Mouse (Mus musculus) megakaryocyte, embryonic 14.5 days (primary cell): Measurements from ENCODE around the gene Nup214. TPM values are rescaled to one million over a fixed set of nuclear protein-coding genes. Genes with fewer than 3 reads are reported as not detected.

Source experiments
- H3K27me3 ChIP-seq: replicated peaks from 2 replicates; pipeline ENCODE3; 2012; ENCODE audit warnings: inconsistent platforms
- H3K36me3 ChIP-seq: replicated peaks from 2 replicates; pipeline ENCODE3; 2012; ENCODE audit warnings: low read length, inconsistent platforms, mixed read lengths
- H3K4me1 ChIP-seq: 2 replicates; pipeline ENCODE4 v1.6.1; 2012; ENCODE audit warnings: inconsistent platforms
- H3K4me3 ChIP-seq: replicated peaks from 2 replicates; pipeline ENCODE3; 2012; ENCODE audit warnings: moderate library complexity, mild to moderate bottlenecking, inconsistent platforms
- H3K9me3 ChIP-seq: 2 replicates; pipeline ENCODE4 v1.6.1; 2012; ENCODE audit warnings: inconsistent platforms
- FLI1 ChIP-seq: IDR thresholded peaks from 2 replicates; pipeline ENCODE4 v1.6.1; 2012; ENCODE audit warnings: low read length, inconsistent platforms, mixed read lengths
- GATA1 ChIP-seq: IDR thresholded peaks from 3 replicates; pipeline ENCODE4 v1.6.1; 2012; ENCODE audit warnings: mixed read lengths, low read length, inconsistent platforms, borderline replicate concordance
- polyA plus RNA-seq: library from polyadenylated mRNA; stranded (reverse); fragments of >175 nt; gene quantifications from 2 replicates; pipeline ENCODE4 v1.2.3, GENCODE M21; 2012; ENCODE audit warnings: low replicate concordance; ENCODE audit not compliant: insufficient read depth

Nup214 gene
- polyA plus RNA-seq, 1 experiment = 14.4 TPM

- Histone ChIP-seq H3K4me3 (peak overlapping the region; percentile 89), H3K9me3 (no peaks in the 10 kb centered on the region), H3K36me3 (peaks cover 68% of the 10 kb centered on the region), H3K27me3 (no peaks in the 10 kb centered on the region), H3K4me1 (peaks cover 79% of the 10 kb centered on the region)
- TF ChIP-seq FLI1 = no peak
- no peak for TF ChIP-seq GATA1
Measured at GRCm38 (mm10) chr2:32078522-32078921, 104.3 kb downstream of the Nup214 start.

GRCm38 (mm10) chr2:32079191-32079725 is 105.0 kb downstream of the Nup214 start:
- Histone ChIP-seq H3K9me3 (no peaks in the 10 kb centered on the region), H3K4me3 (peak overlapping the region; percentile 89), H3K36me3 (peaks cover 61% of the 10 kb centered on the region), H3K4me1 (peaks cover 72% of the 10 kb centered on the region), H3K27me3 (no peaks in the 10 kb centered on the region)
- TF ChIP-seq FLI1 (no peak), GATA1 (no peak)

- Histone ChIP-seq H3K4me3 (peak overlapping the region; percentile 89), H3K27me3 (no peaks in the 10 kb centered on the region), H3K4me1 (peaks cover 71% of the 10 kb centered on the region), H3K36me3 (peaks cover 48% of the 10 kb centered on the region), H3K9me3 (no peaks in the 10 kb centered on the region)
- TF ChIP-seq GATA1 (no peak), FLI1 (no peak)
Measured at GRCm38 (mm10) chr2:32080681-32081080, 106.4 kb downstream of the Nup214 start.

GRCm38 (mm10) chr2:32081296-32081929 is 107.2 kb downstream of the Nup214 start:
- peak overlapping the region; percentile 98 for H3K4me3 ChIP-seq
- no peaks in the 10 kb centered on the region for H3K9me3 ChIP-seq
- peaks cover 46% of the 10 kb centered on the region for H3K36me3 ChIP-seq
- H3K4me1 ChIP-seq = peaks cover 77% of the 10 kb centered on the region
- TF ChIP-seq FLI1 (no peak), GATA1 (no peak)
- no peaks in the 10 kb centered on the region for H3K27me3 ChIP-seq

GRCm38 (mm10) chr2:32082229-32082628 is 108.0 kb downstream of the Nup214 start:
- Histone ChIP-seq H3K4me1 (peaks cover 77% of the 10 kb centered on the region), H3K4me3 (peak overlapping the region; percentile 98), H3K36me3 (peaks cover 38% of the 10 kb centered on the region), H3K9me3 (no peaks in the 10 kb centered on the region), H3K27me3 (no peaks in the 10 kb centered on the region)
- no peak for TF ChIP-seq GATA1
- no peak for TF ChIP-seq FLI1

GRCm38 (mm10) chr2:32083159-32084011 is 109.1 kb downstream of the Nup214 start:
- peaks cover 31% of the 10 kb centered on the region for H3K36me3 ChIP-seq
- peak overlapping the region; percentile 98 for H3K4me3 ChIP-seq
- H3K9me3 ChIP-seq = no peaks in the 10 kb centered on the region
- no peak for TF ChIP-seq FLI1
- peaks cover 10% of the 10 kb centered on the region for H3K27me3 ChIP-seq
- H3K4me1 ChIP-seq = peaks cover 79% of the 10 kb centered on the region

GRCm38 (mm10) chr2:32084111-32084871 is 110.1 kb downstream of the Nup214 start, which contains the start of gene Fam78a:
Gene Fam78a (minus strand): TSS chr2:32084857.
- TF ChIP-seq FLI1 (no peak), GATA1 (no peak)
- H3K27me3 ChIP-seq = peaks cover 15% of the 10 kb centered on the region

GRCm38 (mm10) chr2:32084872-32085199 is 110.6 kb downstream of the Nup214 start:
- peaks cover 18% of the 10 kb centered on the region for H3K36me3 ChIP-seq
- TF ChIP-seq GATA1 (no peak), FLI1 (no peak)
- H3K4me3 ChIP-seq = peak overlapping the region; percentile 98
- H3K4me1 ChIP-seq = peaks cover 75% of the 10 kb centered on the region
- peaks cover 15% of the 10 kb centered on the region for H3K27me3 ChIP-seq
- peaks cover 6% of the 10 kb centered on the region; the same call in 1 of the 2 replicates for H3K9me3 ChIP-seq

More at GRCm38 (mm10) chr2:32084111-32084871, 110.1 kb downstream of the Nup214 start, which contains the start of gene Fam78a:
- Histone ChIP-seq H3K4me3 (peak within 1 kb of the TSS; percentile 98), H3K36me3 (peaks cover 22% of the 10 kb centered on the region), H3K9me3 (0 out of 2 replicates have a peak, but pooled peaks cover under 1% of the 10 kb centered on the region), H3K4me1 (peaks cover 79% of the 10 kb centered on the region)

GRCm38 (mm10) chr2:32085231-32085630 is 111.0 kb downstream of the Nup214 start:
- TF ChIP-seq GATA1 = no peak
- TF ChIP-seq FLI1 = no peak
- peaks cover 15% of the 10 kb centered on the region for H3K27me3 ChIP-seq
- peak overlapping the region; percentile 6 for H3K4me3 ChIP-seq
- peaks cover 73% of the 10 kb centered on the region for H3K4me1 ChIP-seq
- peaks cover 10% of the 10 kb centered on the region; the same call in 1 of the 2 replicates for H3K9me3 ChIP-seq
- H3K36me3 ChIP-seq = peaks cover 18% of the 10 kb centered on the region

- Histone ChIP-seq H3K4me3 (no peak overlapping the region), H3K36me3 (peaks cover 7% of the 10 kb centered on the region), H3K9me3 (peaks cover 11% of the 10 kb centered on the region; the same call in 1 of the 2 replicates), H3K4me1 (peaks cover 67% of the 10 kb centered on the region), H3K27me3 (peaks cover 15% of the 10 kb centered on the region)
- TF ChIP-seq GATA1 = no peak
- TF ChIP-seq FLI1 = no peak
Measured at GRCm38 (mm10) chr2:32087606-32088005, 113.4 kb downstream of the Nup214 start.
